Mouse (Mus musculus) liver, postnatal 0 days (tissue): ENCODE measurements around the gene Pnpla2.

Experiments used
- CTCF ChIP-seq: sonication (generic); IDR thresholded peaks from 2 replicates; pipeline ENCODE4 v1.5.1; 2016; ENCODE audit warnings: antibody characterized with exemption, low read depth
- EP300 ChIP-seq: IDR thresholded peaks from 2 replicates; pipeline ENCODE4 v1.6.1; 2016; ENCODE audit warnings: antibody characterized with exemption, low read depth, mild to moderate bottlenecking

GRCm38 (mm10) chr7:141432186-141432611 lies 22.8 kb upstream of the Pnpla2 start:
- TF ChIP-seq CTCF (no peak), EP300 (no peak)
